Mouse (Mus musculus) brain, embryonic 14.5 days (tissue): ENCODE data around the gene Fbxo44. TPM values are rescaled to one million over a fixed set of nuclear protein-coding genes. Genes with fewer than 3 reads are reported as not detected.

Experiments
- DNase-seq: peaks from one replicate; pipeline ENCODE4 v3.0.0-alpha.2; 2011; ENCODE audit warnings: low read depth
- CTCF ChIP-seq: fragments of 200-500 bp; IDR thresholded peaks from 2 replicates; pipeline ENCODE4 v1.5.1; 2012; ENCODE audit warnings: inconsistent platforms, mild to moderate bottlenecking, moderate library complexity, borderline replicate concordance; ENCODE audit not compliant: insufficient read depth, insufficient read length; ENCODE audit errors: extremely low read depth
- POLR2A ChIP-seq: fragments of 200-500 bp; IDR thresholded peaks from 2 replicates; pipeline ENCODE4 v1.6.1; 2012; ENCODE audit warnings: mild to moderate bottlenecking, inconsistent platforms, borderline replicate concordance; ENCODE audit not compliant: poor library complexity, insufficient read depth, insufficient read length, severe bottlenecking; ENCODE audit errors: extremely low read depth
- polyA plus RNA-seq: library from polyadenylated mRNA; depleted of rRNA; stranded (reverse); fragments of >200 nt; gene quantifications from 2 replicates; pipeline ENCODE4 v1.2.3, GENCODE M21; 2012; rRNA removed

Gene Fbxo44
- polyA plus RNA-seq, 1 experiment, result 122 TPM

DNA sequence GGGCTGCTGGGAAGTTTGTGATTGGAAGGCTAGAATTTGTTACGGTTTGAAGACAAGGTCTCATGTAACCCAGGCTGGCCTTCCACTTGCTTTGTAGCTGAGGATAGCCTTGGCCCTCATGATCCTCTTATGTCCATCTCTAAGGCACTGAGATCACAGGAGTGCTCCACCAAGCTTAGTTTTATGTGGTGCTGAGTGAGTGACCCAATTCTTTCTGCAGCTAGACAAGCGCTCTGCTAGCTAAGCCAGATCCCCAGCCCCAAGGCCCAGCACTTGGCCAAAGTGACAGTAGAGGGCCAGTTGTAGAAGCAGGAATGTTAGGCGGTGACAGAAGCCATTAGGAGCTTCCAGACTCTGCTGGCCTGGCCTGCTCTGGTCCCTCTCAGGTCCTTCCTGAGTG, 56.1 kb downstream of the Fbxo44 start:
- no peak for DNase-seq
- TF ChIP-seq CTCF (no peak), POLR2A (no peak)

Other genes starting within 250 kb of the Fbxo44 start
- gene Plod1, start 223.7 kb downstream of the Fbxo44 start, polyA plus RNA-seq, result 19.7 and 25.3 TPM in 2 replicates
- 56.2 and 63.5 TPM in 2 replicates for gene 2510039O18Rik, start 219.6 kb downstream of the Fbxo44 start, polyA plus RNA-seq
- not detected in 2 replicates for gene Nppb, start 174.7 kb downstream of the Fbxo44 start, polyA plus RNA-seq
- gene Nppa, start 159.8 kb downstream of the Fbxo44 start, polyA plus RNA-seq, result 0.85 and 1.1 TPM in 2 replicates
- 57.2 and 64.1 TPM in 2 replicates for gene Clcn6, start 121.7 kb downstream of the Fbxo44 start, polyA plus RNA-seq
- gene Mthfr, start 121.4 kb downstream of the Fbxo44 start, polyA plus RNA-seq, result 38.6 and 39.4 TPM in 2 replicates
- 4.6 and 5.7 TPM in 2 replicates for gene Agtrap, start 72.5 kb downstream of the Fbxo44 start, polyA plus RNA-seq
- gene Mad2l2, start 30.1 kb downstream of the Fbxo44 start, polyA plus RNA-seq, result 111 and 132 TPM in 2 replicates
- 54.9 and 73.0 TPM in 2 replicates for gene Draxin, start 29.8 kb downstream of the Fbxo44 start, polyA plus RNA-seq
- 18.1 and 25.3 TPM in 2 replicates for gene Fbxo6, start 8.3 kb downstream of the Fbxo44 start, polyA plus RNA-seq
- gene Fbxo2, start 139 bp upstream of the Fbxo44 start, polyA plus RNA-seq, result 2.6 and 5.1 TPM in 2 replicates
- gene Disp3, start 127.5 kb upstream of the Fbxo44 start, polyA plus RNA-seq, result 25.2 and 28.4 TPM in 2 replicates